Mouse (Mus musculus): Measurements from ENCODE around the gene Foxp1. TPM values are rescaled to one million over a fixed set of nuclear protein-coding genes. Genes with fewer than 3 reads are reported as not detected.

The Foxp1 gene
- polyA plus RNA-seq, 1 experiment from 2014 or later = 18.9 TPM

DNA sequence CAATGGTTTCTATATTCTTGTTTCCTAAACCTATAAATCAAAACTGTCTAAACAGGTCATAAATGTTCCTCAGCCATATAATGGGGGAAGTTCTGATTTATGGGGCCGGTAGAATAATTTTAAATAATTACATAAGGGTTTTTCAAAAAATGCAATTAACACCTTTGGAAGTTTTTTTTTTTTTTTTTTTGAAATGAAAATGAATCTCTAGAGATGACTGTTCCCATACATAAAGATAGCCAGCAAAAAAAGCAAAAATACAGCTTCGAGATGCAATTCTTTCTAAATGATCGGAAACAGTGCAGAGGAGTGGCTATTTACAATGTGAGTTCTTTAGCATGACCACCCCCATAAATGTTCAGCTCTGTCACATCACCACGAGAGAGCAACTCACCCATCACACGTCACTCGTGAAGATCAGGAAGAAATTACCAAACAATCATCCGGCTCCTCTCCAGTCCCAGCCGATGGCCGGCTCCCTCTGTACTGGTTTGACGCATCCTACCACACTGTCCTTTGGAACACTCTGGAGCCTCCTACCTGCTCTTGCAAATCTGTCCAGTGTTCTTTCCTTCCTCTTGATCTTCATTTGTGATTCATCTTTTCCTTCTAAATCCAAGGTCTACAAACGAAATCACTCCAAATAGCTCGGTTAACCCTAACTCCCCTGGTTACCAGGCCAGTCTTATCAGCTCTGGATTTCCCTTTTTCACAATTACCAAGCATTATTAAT, 478.4 kb downstream of the Foxp1 start:
- 83% methylated on average over 12 of the region's 12 CpGs for WGBS (ENCODE audit: insufficient replicate concordance)
- TF ChIP-seq CTCF (IDR thresholded peaks at IDR 0.05; ENCODE audit: low read depth) (no peak), EP300 (IDR thresholded peaks at IDR 0.05; ENCODE audit: low read depth) (no peak)
- no peak for DNase-seq

DNA sequence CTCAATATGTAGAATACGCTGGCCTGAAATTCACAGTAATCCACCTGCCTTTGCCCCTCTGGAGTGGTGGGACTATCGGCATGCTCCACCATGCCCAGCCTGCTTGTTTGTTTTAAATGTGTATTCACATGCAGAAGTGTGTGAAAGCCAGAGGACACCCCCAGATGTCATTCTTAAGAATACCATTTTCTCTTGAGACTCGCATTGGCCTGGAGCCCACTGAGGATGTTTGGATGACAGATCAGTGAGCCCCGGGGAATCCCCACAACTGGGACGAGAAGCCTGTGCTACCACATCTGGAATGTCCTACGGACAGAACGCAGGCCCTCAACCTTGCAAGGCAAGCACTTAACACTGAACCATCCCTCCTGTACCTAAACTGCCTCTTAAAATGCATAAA, 479.3 kb downstream of the Foxp1 start:
- DNase-seq (no peak), ATAC-seq (no peak)
- Histone ChIP-seq H3K27ac (ENCODE audit: low read depth) (no peak overlapping the region), H3K36me3 (replicated peaks; ENCODE audit: insufficient read depth, low read length) (no peaks in the 10 kb centered on the region; the same call in 1 of the 2 replicates), H3K4me3 (ENCODE audit: low read depth, low read length) (no peak overlapping the region), H3K4me2 (ENCODE audit: low read depth, low read length) (no peak overlapping the region), H3K27me3 (ENCODE audit: insufficient read depth, low read length) (no peaks in the 10 kb centered on the region), H3K9ac (replicated peaks) (no peak overlapping the region), H3K4me1 (ENCODE audit: insufficient read depth) (peaks cover 8% of the 10 kb centered on the region; the same call in 1 of the 2 replicates), H3K9me3 (ENCODE audit: low read length) (no peaks in the 10 kb centered on the region)
- TF ChIP-seq CTCF (IDR thresholded peaks at IDR 0.05; ENCODE audit: low read depth) = no peak
- no peak for TF ChIP-seq EP300 (IDR thresholded peaks at IDR 0.05; ENCODE audit: low read depth)
- WGBS (ENCODE audit: insufficient replicate concordance) = 80% methylated on average over 7 of the region's 7 CpGs

More for the DNA sequence above, 478.4 kb downstream of the Foxp1 start:
- no peaks in the 10 kb centered on the region for H3K9me3 ChIP-seq (ENCODE audit: low read length)
- H3K36me3 ChIP-seq (replicated peaks; ENCODE audit: insufficient read depth, low read length) = no peaks in the 10 kb centered on the region; the same call in 1 of the 2 replicates
- H3K4me3 ChIP-seq (ENCODE audit: low read depth, low read length) = no peak overlapping the region
- no peak overlapping the region for H3K27ac ChIP-seq (ENCODE audit: low read depth)
- no peak for ATAC-seq
- no peak overlapping the region for H3K4me2 ChIP-seq (ENCODE audit: low read depth, low read length)
- H3K4me1 ChIP-seq (ENCODE audit: insufficient read depth) = peaks cover 4% of the 10 kb centered on the region; the same call in 1 of the 2 replicates
- no peak overlapping the region for H3K9ac ChIP-seq (replicated peaks)
- H3K27me3 ChIP-seq (ENCODE audit: insufficient read depth, low read length) = no peaks in the 10 kb centered on the region

DNA sequence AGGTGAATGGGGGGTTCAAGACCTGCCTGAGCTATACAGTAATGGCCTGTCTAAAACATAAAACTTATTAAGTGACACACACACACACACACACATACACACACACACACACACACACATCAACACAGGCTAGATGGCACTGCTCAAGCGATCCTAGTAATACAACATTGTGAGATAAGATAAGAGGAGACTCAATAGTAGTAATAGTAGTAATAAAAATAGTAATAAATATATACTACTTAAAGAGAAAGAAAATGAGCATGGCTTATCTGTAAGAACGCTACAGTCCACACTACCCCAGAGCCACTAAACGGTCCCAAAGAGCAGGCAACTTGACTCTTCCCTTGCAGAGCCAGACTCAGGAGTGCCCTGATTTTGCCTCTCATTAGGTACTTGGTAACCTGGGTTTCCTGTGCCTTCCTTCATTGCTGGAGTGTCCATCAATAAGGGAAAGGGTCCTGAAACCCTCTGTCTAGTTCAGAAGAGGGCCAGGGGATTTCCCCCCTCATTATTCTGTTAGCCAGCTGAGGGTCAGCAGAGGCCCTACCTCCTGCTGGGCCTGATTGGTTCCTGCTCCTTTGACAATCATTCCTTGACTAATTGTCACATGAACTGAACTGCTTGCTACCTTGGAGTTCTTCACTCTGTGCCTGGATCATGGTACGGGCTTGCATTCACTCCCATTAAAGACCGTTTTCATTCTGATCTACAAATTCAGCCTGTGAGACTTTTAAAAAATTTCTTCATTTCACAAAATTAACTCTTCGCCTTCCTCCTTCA, 480.2 kb downstream of the Foxp1 start:
- Histone ChIP-seq H3K27me3 (ENCODE audit: insufficient read depth, low read length) (no peaks in the 10 kb centered on the region), H3K9me3 (ENCODE audit: low read length) (no peaks in the 10 kb centered on the region), H3K4me2 (ENCODE audit: low read depth, low read length) (no peak overlapping the region), H3K27ac (ENCODE audit: low read depth) (no peak overlapping the region), H3K36me3 (replicated peaks; ENCODE audit: insufficient read depth, low read length) (no peaks in the 10 kb centered on the region; the same call in 1 of the 2 replicates), H3K9ac (replicated peaks) (no peak overlapping the region), H3K4me1 (ENCODE audit: insufficient read depth) (peaks cover 8% of the 10 kb centered on the region; the same call in 1 of the 2 replicates), H3K4me3 (ENCODE audit: low read depth, low read length) (no peak overlapping the region)
- no peak for ATAC-seq
- no peak for TF ChIP-seq EP300 (IDR thresholded peaks at IDR 0.05; ENCODE audit: low read depth)
- TF ChIP-seq CTCF (IDR thresholded peaks at IDR 0.05; ENCODE audit: low read depth) = no peak
- WGBS (ENCODE audit: insufficient replicate concordance) = 76% methylated on average over 6 of the region's 6 CpGs
- no peak for DNase-seq

DNA sequence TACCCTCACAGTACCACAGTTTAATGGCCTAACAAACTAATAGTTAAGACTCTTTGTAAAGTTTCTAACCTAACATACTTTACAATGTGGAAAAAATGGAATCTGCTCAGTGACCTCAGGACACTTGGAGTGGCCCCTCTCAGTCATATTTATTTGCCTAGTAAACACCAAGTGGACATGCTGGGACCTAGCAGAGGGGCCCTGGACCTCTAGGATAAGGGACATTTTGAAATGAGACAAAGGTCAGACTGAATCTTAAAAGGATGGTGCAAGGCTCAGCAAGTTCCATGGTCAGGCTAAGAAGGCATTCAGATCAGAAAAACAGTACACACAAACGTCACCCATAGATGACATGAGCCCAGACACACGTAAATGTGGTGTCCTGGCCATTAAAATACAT, 483.5 kb downstream of the Foxp1 start:
- peak; percentile 33 for ATAC-seq

DNA sequence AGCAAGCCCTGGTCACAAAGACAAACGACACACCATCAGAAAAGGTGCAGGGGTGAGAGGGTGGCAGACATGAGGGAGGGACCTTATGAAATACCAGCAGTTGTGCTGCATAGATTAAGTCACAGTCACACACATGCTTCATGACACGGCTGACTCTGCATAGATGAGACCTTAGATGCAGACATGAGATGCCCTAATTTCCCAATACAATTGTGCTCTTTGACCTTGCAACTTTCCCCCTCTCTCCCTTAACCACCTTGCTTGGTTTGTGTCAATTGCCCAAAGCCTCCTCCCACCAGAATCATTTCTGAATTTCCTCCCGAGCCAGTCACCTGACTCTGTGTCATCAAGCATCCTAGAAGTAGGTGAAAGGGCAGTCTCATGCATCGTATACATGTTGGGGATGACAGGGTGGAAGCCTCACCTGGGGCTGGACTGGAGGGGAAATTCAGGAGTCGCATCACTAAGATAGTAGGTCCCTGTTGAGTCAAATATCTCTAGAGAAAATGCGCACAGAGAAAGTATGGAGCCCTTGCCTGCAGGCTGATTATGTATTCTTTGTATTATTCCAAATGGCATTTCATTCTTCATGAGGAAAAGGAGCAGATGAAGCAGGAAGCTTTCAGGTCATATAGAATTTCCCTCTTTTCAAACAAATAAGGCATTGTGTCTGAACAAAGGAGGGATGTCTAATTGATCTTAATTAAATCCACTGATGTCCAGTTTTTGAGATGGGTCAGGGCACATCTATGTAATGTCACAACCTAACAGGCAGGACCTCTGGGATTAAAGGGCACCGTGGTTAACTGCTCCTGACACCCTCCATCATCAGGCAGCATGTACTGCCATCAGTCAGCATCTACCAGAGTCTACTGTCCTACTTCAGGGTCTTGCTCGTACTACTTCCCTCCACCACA, 486.8 kb downstream of the Foxp1 start:
- H3K4me2 ChIP-seq (ENCODE audit: low read depth, low read length) = no peak overlapping the region
- 0 out of 2 replicates have a peak overlapping the region, but pooled peaks have one; percentile 34 for H3K27ac ChIP-seq (ENCODE audit: low read depth)
- H3K27me3 ChIP-seq (ENCODE audit: insufficient read depth, low read length) = no peaks in the 10 kb centered on the region
- DNase-seq = no peak
- no peak overlapping the region for H3K9ac ChIP-seq (replicated peaks)
- no peak for TF ChIP-seq CTCF (IDR thresholded peaks at IDR 0.05; ENCODE audit: low read depth)
- TF ChIP-seq EP300 (IDR thresholded peaks at IDR 0.05; ENCODE audit: low read depth) = no peak
- H3K9me3 ChIP-seq (ENCODE audit: low read length) = no peaks in the 10 kb centered on the region
- 64% methylated on average over 8 of the region's 8 CpGs for WGBS (ENCODE audit: insufficient replicate concordance)
- no peak overlapping the region for H3K4me3 ChIP-seq (ENCODE audit: low read depth, low read length)
- peaks cover 15% of the 10 kb centered on the region for H3K4me1 ChIP-seq (ENCODE audit: insufficient read depth)
- no peaks in the 10 kb centered on the region; the same call in 1 of the 2 replicates for H3K36me3 ChIP-seq (replicated peaks; ENCODE audit: insufficient read depth, low read length)
- ATAC-seq = peak; percentile 74

More for the DNA sequence above, 483.5 kb downstream of the Foxp1 start:
- Histone ChIP-seq H3K27ac (ENCODE audit: low read depth) (peak overlapping the region; percentile 30; the same call in 1 of the 2 replicates), H3K4me2 (ENCODE audit: low read depth, low read length) (no peak overlapping the region), H3K9me3 (ENCODE audit: low read length) (no peaks in the 10 kb centered on the region), H3K9ac (replicated peaks) (no peak overlapping the region), H3K4me1 (ENCODE audit: insufficient read depth) (peaks cover 8% of the 10 kb centered on the region; the same call in 1 of the 2 replicates), H3K27me3 (ENCODE audit: insufficient read depth, low read length) (no peaks in the 10 kb centered on the region), H3K36me3 (replicated peaks; ENCODE audit: insufficient read depth, low read length) (no peaks in the 10 kb centered on the region; the same call in 1 of the 2 replicates), H3K4me3 (ENCODE audit: low read depth, low read length) (no peak overlapping the region)
- TF ChIP-seq CTCF (IDR thresholded peaks at IDR 0.05; ENCODE audit: low read depth) (no peak), EP300 (IDR thresholded peaks at IDR 0.05; ENCODE audit: low read depth) (no peak)
- WGBS (ENCODE audit: insufficient replicate concordance) = 56% methylated on average over 2 of the region's 2 CpGs
- DNase-seq = no peak
